Mouse (Mus musculus): Measurements from ENCODE around the gene Tmem178.

Tmem178 gene

GRCm38 (mm10) chr17:80944530-80945198 lies at the start of gene Tmem178:
Gene Tmem178 (plus strand): TSS chr17:80944632.
- DNase-seq (ENCODE audit: low spot score in 2 of 2), result peak in 1 of 2 experiments; percentile 52

GRCm38 (mm10) chr17:80896481-80896880 lies 48.0 kb upstream of the Tmem178 start:
- DNase-seq (ENCODE audit: low spot score in 2 of 2), result no peak

- DNase-seq (ENCODE audit: low spot score in 2 of 2), result no peak
Observed at GRCm38 (mm10) chr17:80897709-80898440, 46.6 kb upstream of the Tmem178 start.

- peak in 1 of 2 experiments; percentile 33 for DNase-seq (ENCODE audit: low spot score in 2 of 2)
Observed at GRCm38 (mm10) chr17:80899513-80900199, 44.8 kb upstream of the Tmem178 start.

- no peak for DNase-seq (ENCODE audit: low spot score in 2 of 2)
Observed at GRCm38 (mm10) chr17:80900200-80900520, 44.3 kb upstream of the Tmem178 start.

- no peak for DNase-seq (ENCODE audit: low spot score in 2 of 2)
Observed at GRCm38 (mm10) chr17:80901885-80902284, 42.5 kb upstream of the Tmem178 start.

- peak in 1 of 2 experiments; percentile 13 for DNase-seq (ENCODE audit: low spot score in 2 of 2)
Observed at GRCm38 (mm10) chr17:80903121-80903875, 41.1 kb upstream of the Tmem178 start.

GRCm38 (mm10) chr17:80904061-80904460 lies 40.4 kb upstream of the Tmem178 start:
- peak in 1 of 2 experiments; percentile 22 for DNase-seq (ENCODE audit: low spot score in 2 of 2)

- DNase-seq (ENCODE audit: low spot score in 2 of 2), result no peak
Observed at GRCm38 (mm10) chr17:80915666-80916065, 28.8 kb upstream of the Tmem178 start.

- no peak for DNase-seq (ENCODE audit: low spot score in 2 of 2)
Observed at GRCm38 (mm10) chr17:80919261-80919660, 25.2 kb upstream of the Tmem178 start.

GRCm38 (mm10) chr17:80921286-80922134 lies 22.9 kb upstream of the Tmem178 start:
- DNase-seq (ENCODE audit: low spot score in 2 of 2), result peak in 1 of 2 experiments; percentile 48

GRCm38 (mm10) chr17:80925554-80925953 lies 18.9 kb upstream of the Tmem178 start:
- DNase-seq (ENCODE audit: low spot score in 2 of 2), result no peak

- DNase-seq (ENCODE audit: low spot score in 2 of 2), result no peak
Observed at GRCm38 (mm10) chr17:80927151-80927550, 17.3 kb upstream of the Tmem178 start.

GRCm38 (mm10) chr17:80932716-80933115 lies 11.7 kb upstream of the Tmem178 start:
- DNase-seq (ENCODE audit: low spot score in 2 of 2), result no peak

GRCm38 (mm10) chr17:80933401-80934029 lies 10.9 kb upstream of the Tmem178 start:
- DNase-seq (ENCODE audit: low spot score in 2 of 2), result no peak

- DNase-seq (ENCODE audit: low spot score in 2 of 2), result peak in 1 of 2 experiments; percentile 48
Observed at GRCm38 (mm10) chr17:80935807-80936519, 8.5 kb upstream of the Tmem178 start.

GRCm38 (mm10) chr17:80936521-80936920 lies 7.9 kb upstream of the Tmem178 start:
- no peak for DNase-seq (ENCODE audit: low spot score in 2 of 2)

- no peak for DNase-seq (ENCODE audit: low spot score in 2 of 2)
Observed at GRCm38 (mm10) chr17:80939833-80940232, 4.6 kb upstream of the Tmem178 start.

GRCm38 (mm10) chr17:80941857-80942256 lies 2.6 kb upstream of the Tmem178 start:
- DNase-seq (ENCODE audit: low spot score in 2 of 2), result no peak

Data from cerebellum, postnatal 4 days (tissue).